Mouse (Mus musculus) stomach, postnatal 0 days (tissue): ENCODE measurements at regions not wholly inside any gene's neighbourhood (a gene's known extent, or its start where the extent isn't known, plus 50 kb on each side); places are given as distances from the start of the nearest gene placed in this dataset.

Experiments
- ATAC-seq: fragments of 200-750 bp; cut with Nextera tagmentation; 2 replicates; pipeline ENCODE4 v1.8.0; 2017; ENCODE audit not compliant: low FRiP score, low TSS enrichment
- DNase-seq: peaks from one replicate; pipeline ENCODE4 v3.0.0-alpha.2; 2016; ENCODE audit warnings: low spot score
- H3K27ac ChIP-seq: fragments of 300-500 bp; sonication (generic); replicated peaks from 2 replicates; pipeline ENCODE4 v1.5.1; 2014; ENCODE audit warnings: mild to moderate bottlenecking, control low read depth
- H3K27me3 ChIP-seq: fragments of 300-500 bp; sonication (generic); 2 replicates; pipeline ENCODE4 v1.6.1; 2014; ENCODE audit warnings: low read length; ENCODE audit not compliant: control insufficient read depth, insufficient read depth
- H3K36me3 ChIP-seq: fragments of 300-500 bp; sonication (generic); 2 replicates; pipeline ENCODE4 v1.6.1; 2014; ENCODE audit warnings: low read length, mixed read lengths; ENCODE audit not compliant: control insufficient read depth, insufficient read depth
- H3K4me1 ChIP-seq: fragments of 300-500 bp; sonication (generic); replicated peaks from 2 replicates; pipeline ENCODE4 v1.6.1; 2014; ENCODE audit warnings: antibody characterized with exemption; ENCODE audit not compliant: control insufficient read depth, insufficient read depth
- H3K4me2 ChIP-seq: fragments of 300-500 bp; sonication (generic); replicated peaks from 2 replicates; pipeline ENCODE4 v1.6.1; 2014; ENCODE audit warnings: low read depth, mild to moderate bottlenecking, control low read depth, moderate library complexity
- H3K4me3 ChIP-seq: fragments of 300-500 bp; sonication (generic); 2 replicates; pipeline ENCODE4 v1.5.1; 2014; ENCODE audit warnings: low read depth, low read length, control low read depth
- H3K9ac ChIP-seq: fragments of 300-500 bp; sonication (generic); 2 replicates; pipeline ENCODE4 v1.6.1; 2014; ENCODE audit warnings: mild to moderate bottlenecking, low read length, control low read depth, mixed read lengths
- H3K9me3 ChIP-seq: fragments of 300-500 bp; sonication (generic); 2 replicates; pipeline ENCODE4 v1.6.1; 2016; ENCODE audit warnings: low read length; ENCODE audit not compliant: control insufficient read depth
- CTCF ChIP-seq: IDR thresholded peaks from 2 replicates; pipeline ENCODE4 v1.5.1; 2016; ENCODE audit warnings: antibody characterized with exemption, low read depth, mild to moderate bottlenecking, moderate library complexity
- EP300 ChIP-seq: optimal IDR thresholded peaks from 2 replicates; pipeline ENCODE3; 2016; ENCODE audit warnings: antibody characterized with exemption
- WGBS: fragments of 180-500 bp; shearing (Covaris S2); extraction: QIAGEN DNeasy Blood & Tissue Kit; methylation state at CpG from one replicate; pipeline ENCODE4 v1.1.7; 2014; 5-methylcytosine and 5-hydroxymethylcytosine counted together

- WGBS, result 92% methylated on average over 2 of the region's 2 CpGs
- DNase-seq, result no peak
- no peaks in the 10 kb centered on the region for H3K9me3 ChIP-seq
These were observed 439.6 kb downstream of the Adgrl2 start for GRCm38 (mm10) chr3:148550716-148551115.

DNA sequence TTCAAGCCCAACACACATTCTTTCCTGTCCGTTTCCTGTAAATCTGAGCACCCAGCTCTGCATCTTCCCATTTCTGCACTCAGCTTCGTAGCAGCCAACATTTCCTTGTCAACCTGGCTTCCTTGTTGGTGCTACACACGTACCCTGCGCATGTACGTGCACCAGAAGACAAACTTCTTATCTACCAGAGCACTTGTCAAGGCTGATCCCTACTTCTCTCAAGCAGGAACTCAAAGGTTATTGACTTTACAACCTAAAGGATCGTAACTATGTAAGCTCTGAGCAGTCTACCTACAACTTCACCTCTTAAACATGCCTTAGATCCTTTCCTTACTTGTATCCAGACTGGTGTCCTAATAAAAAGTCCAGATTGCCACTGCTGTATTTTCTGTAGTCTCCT is 445.4 kb downstream of the Adgrl2 start:
- no peak for DNase-seq

More at GRCm38 (mm10) chr3:148550716-148551115, 439.6 kb downstream of the Adgrl2 start:
- ATAC-seq, result no peak
- Histone ChIP-seq H3K9ac (no peak overlapping the region), H3K27me3 (no peaks in the 10 kb centered on the region), H3K4me3 (no peak overlapping the region), H3K36me3 (no peaks in the 10 kb centered on the region), H3K4me1 (no peaks in the 10 kb centered on the region), H3K27ac (no peak overlapping the region), H3K4me2 (no peak overlapping the region)
- TF ChIP-seq CTCF, result no peak
- no peak for TF ChIP-seq EP300

GRCm38 (mm10) chr3:148542217-148542616 is 448.1 kb downstream of the Adgrl2 start:
- WGBS, result 83% methylated on average over 5 of the region's 5 CpGs

More for the DNA sequence above, 445.4 kb downstream of the Adgrl2 start:
- no peak for ATAC-seq
- 75% methylated on average over 6 of the region's 6 CpGs for WGBS
- Histone ChIP-seq H3K9me3 (no peaks in the 10 kb centered on the region), H3K36me3 (no peaks in the 10 kb centered on the region), H3K4me1 (no peaks in the 10 kb centered on the region), H3K27ac (no peak overlapping the region), H3K4me3 (no peak overlapping the region), H3K9ac (no peak overlapping the region), H3K4me2 (no peak overlapping the region), H3K27me3 (no peaks in the 10 kb centered on the region)
- TF ChIP-seq EP300 (no peak), CTCF (no peak)

GRCm38 (mm10) chr3:148537669-148538271 is 452.6 kb downstream of the Adgrl2 start:
- Histone ChIP-seq H3K36me3 (no peaks in the 10 kb centered on the region), H3K27ac (no peak overlapping the region), H3K27me3 (no peaks in the 10 kb centered on the region), H3K4me3 (no peak overlapping the region), H3K9me3 (no peaks in the 10 kb centered on the region), H3K4me2 (no peak overlapping the region), H3K9ac (no peak overlapping the region), H3K4me1 (no peaks in the 10 kb centered on the region)
- DNase-seq (no peak), ATAC-seq (no peak)
- 68% methylated on average over 4 of the region's 4 CpGs for WGBS
- no peak for TF ChIP-seq EP300
- TF ChIP-seq CTCF, result no peak

More at GRCm38 (mm10) chr3:148542217-148542616, 448.1 kb downstream of the Adgrl2 start:
- no peak overlapping the region for H3K27ac ChIP-seq
- no peak overlapping the region for H3K4me2 ChIP-seq
- H3K27me3 ChIP-seq, result no peaks in the 10 kb centered on the region
- H3K4me3 ChIP-seq, result no peak overlapping the region
- DNase-seq, result no peak
- ATAC-seq, result no peak
- H3K4me1 ChIP-seq, result no peaks in the 10 kb centered on the region
- no peak for TF ChIP-seq CTCF
- no peak for TF ChIP-seq EP300
- H3K9ac ChIP-seq, result no peak overlapping the region
- H3K9me3 ChIP-seq, result no peaks in the 10 kb centered on the region
- H3K36me3 ChIP-seq, result no peaks in the 10 kb centered on the region

GRCm38 (mm10) chr3:148529893-148530292 is 460.5 kb downstream of the Adgrl2 start:
- no peak overlapping the region for H3K9ac ChIP-seq
- no peak for DNase-seq
- WGBS, result 74% methylated on average over 2 of the region's 2 CpGs
- H3K9me3 ChIP-seq, result no peaks in the 10 kb centered on the region
- TF ChIP-seq CTCF (no peak), EP300 (no peak)
- ATAC-seq, result no peak
- H3K4me2 ChIP-seq, result no peak overlapping the region
- H3K4me1 ChIP-seq, result no peaks in the 10 kb centered on the region
- no peaks in the 10 kb centered on the region for H3K27me3 ChIP-seq
- no peak overlapping the region for H3K4me3 ChIP-seq
- no peaks in the 10 kb centered on the region for H3K36me3 ChIP-seq
- H3K27ac ChIP-seq, result no peak overlapping the region

DNA sequence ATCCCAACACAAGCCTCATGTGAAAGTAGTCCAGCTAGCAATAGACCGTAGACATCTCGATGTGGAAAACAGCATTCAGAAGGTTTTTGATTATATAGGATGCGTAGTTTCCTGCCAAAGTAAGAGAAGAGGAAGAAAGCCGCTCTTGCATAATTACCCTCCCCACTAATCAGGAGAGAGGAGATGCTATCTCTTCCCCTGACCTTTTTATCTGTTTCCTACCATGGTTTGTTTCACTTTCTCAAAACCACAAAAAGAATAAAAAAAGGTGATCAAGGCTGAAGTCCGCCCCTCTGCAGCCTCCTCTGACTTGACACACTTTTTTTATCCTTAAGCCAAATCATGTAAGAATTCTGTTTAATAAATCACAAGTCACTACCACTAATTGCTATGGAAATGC is 480.0 kb downstream of the Adgrl2 start:
- DNase-seq, result no peak
- 75% methylated on average over 5 of the region's 5 CpGs for WGBS

More for the DNA sequence above, 480.0 kb downstream of the Adgrl2 start:
- Histone ChIP-seq H3K9me3 (no peaks in the 10 kb centered on the region), H3K36me3 (no peaks in the 10 kb centered on the region), H3K9ac (no peak overlapping the region), H3K4me1 (no peaks in the 10 kb centered on the region), H3K4me2 (no peak overlapping the region), H3K4me3 (no peak overlapping the region), H3K27me3 (no peaks in the 10 kb centered on the region), H3K27ac (no peak overlapping the region)
- ATAC-seq, result no peak
- TF ChIP-seq CTCF (no peak), EP300 (no peak)
